In the genomic region with DNA sequence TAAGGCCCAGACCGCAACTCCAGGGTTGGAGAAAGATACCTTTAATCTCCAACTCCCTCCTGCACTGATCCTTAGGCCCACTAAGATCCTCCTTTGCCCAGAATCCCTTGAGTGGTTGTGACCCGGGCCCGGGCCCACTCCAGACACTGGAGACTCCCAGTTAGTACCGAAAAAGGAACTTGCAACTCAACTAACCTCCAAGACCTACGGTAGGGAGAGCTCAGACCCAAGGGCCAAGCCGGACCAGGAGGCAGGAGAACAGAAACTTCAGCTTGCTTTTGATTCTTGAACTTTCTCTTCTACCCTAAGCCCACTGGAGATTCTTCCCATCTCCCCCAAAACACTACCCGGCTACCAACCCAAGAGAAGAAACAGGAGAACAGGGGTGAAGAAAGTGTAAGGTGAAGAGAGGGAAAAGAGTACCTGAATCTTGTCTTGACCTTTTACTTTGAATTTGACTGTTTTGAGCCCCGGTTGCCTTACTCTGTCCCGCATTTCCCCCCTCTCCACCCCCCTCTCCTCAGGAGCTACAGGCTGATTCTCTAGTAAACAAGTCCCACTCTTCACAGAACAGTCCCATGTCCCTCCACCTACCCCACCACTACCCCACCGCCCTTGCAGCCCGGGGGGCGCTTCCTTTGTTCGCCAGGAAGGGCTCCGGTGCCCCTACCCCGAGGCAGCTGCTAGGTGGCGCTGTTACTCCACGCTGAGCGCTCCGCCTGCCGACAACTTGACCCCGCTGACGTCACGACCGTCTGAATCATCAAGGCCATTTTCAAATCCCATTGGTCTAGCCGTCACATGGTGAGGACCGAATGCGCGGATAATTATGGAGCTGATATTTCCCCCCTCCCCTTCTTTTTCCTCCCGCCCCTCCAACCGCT, we compare ENCODE assay signal across 8 mouse cellular contexts. TPM values are rescaled to one million over a fixed set of nuclear protein-coding genes. Genes with fewer than 3 reads are reported as not detected.
DNase-seq lines count a peak whose midpoint lies in the region; ATAC-seq and TF ChIP-seq lines count a peak whose summit lies in the region.
"Had no signal": no experiment of that assay in that cellular context is flagged by ENCODE, and none has a peak within 500 bp of the region (broad histone marks: within the 10 kb centered on the region; RNA-seq: fewer than 3 reads in every experiment).

No protein-coding gene starts in this region.

- H3K4me2 ChIP-seq in intestine, embryonic 15.5 days (replicated peaks): peak overlapping the region; percentile 34
- H3K4me2 ChIP-seq in neural tube, embryonic 15.5 days: peak overlapping the region; percentile 70

- H3K9ac ChIP-seq in MEL (ENCODE audit: control insufficient read depth, low read depth, low read length, poor library complexity, severe bottlenecking): peak overlapping the region; percentile 93
- no peak overlapping the region for H3K9ac ChIP-seq in intestine, embryonic 15.5 days
- peak overlapping the region; percentile 68 for H3K9ac ChIP-seq in neural tube, embryonic 15.5 days (replicated peaks)

- H3K4me1 ChIP-seq in MEL (ENCODE audit: control insufficient read depth in 1 of 2, insufficient read depth in 2 of 2, low read length in 2 of 2): peaks cover 12 to 17% of the 10 kb centered on the region in 2 experiments
- H3K4me1 ChIP-seq in intestine, embryonic 15.5 days (replicated peaks): 0 out of 2 replicates have a peak, but pooled peaks cover 5% of the 10 kb centered on the region
- 0 out of 2 replicates have a peak, but pooled peaks cover 2% of the 10 kb centered on the region for H3K4me1 ChIP-seq in lung, adult 2 months (ENCODE audit: control insufficient read depth, insufficient read depth, low read length)
- H3K4me1 ChIP-seq in neural tube, embryonic 15.5 days: peaks cover 37% of the 10 kb centered on the region

- H3K36me3 ChIP-seq in MEL (ENCODE audit: control insufficient read depth in 1 of 2, insufficient read depth in 2 of 2, low read length in 2 of 2): peaks cover 0 to 18% of the 10 kb centered on the region in 2 experiments; a peak in 2 of 4 replicates
- H3K36me3 ChIP-seq in intestine, embryonic 15.5 days: no peaks in the 10 kb centered on the region
- no peaks in the 10 kb centered on the region for H3K36me3 ChIP-seq in neural tube, embryonic 15.5 days

- H3K9me3 ChIP-seq in MEL (replicated peaks; ENCODE audit: insufficient read depth, low read length): no peaks in the 10 kb centered on the region
- H3K9me3 ChIP-seq in intestine, embryonic 15.5 days: no peaks in the 10 kb centered on the region
- H3K9me3 ChIP-seq in neural tube, embryonic 15.5 days (replicated peaks): no peaks in the 10 kb centered on the region

- peak; percentile 56 for ATAC-seq in intestine, embryonic 15.5 days
- ATAC-seq in neural tube, embryonic 15.5 days (ENCODE audit: low FRiP score): peak; percentile 89

- 4% methylated on average over 29 of the region's 30 CpGs for WGBS in intestine, embryonic 15.5 days
- WGBS in lung, adult 2 months: 8% methylated on average over 30 of the region's 30 CpGs
- 3% methylated on average over 28 of the region's 30 CpGs for WGBS in neural tube, embryonic 15.5 days

- DNase-seq in MEL (ENCODE audit: low read depth, low spot score): peak; percentile 100
- DNase-seq in adrenal gland, postnatal 4 days (ENCODE audit: low spot score in 2 of 2): peak; percentile 73 to 75
- DNase-seq in gastrocnemius, adult 8-10 months (ENCODE audit: low spot score in 2 of 2): peak; percentile 93 to 96
- DNase-seq in lung, adult 2 months: no peak
- DNase-seq in thymus, postnatal 4 days: peak; percentile 83

- TF ChIP-seq EP300 in MEL (IDR thresholded peaks at IDR 0.05; ENCODE audit: low read depth in 1 of 2, low read length in 2 of 2): peak in 1 of 2 experiments; percentile 35; a peak in 1 of 4 replicates

- peak overlapping the region; percentile 84 to 97 for H3K4me3 ChIP-seq in MEL (ENCODE audit: control insufficient read depth in 1 of 2, insufficient read depth in 1 of 2, low read depth in 2 of 2, low read length in 2 of 2)
- H3K4me3 ChIP-seq in intestine, embryonic 15.5 days (replicated peaks): peak overlapping the region; percentile 28
- H3K4me3 ChIP-seq in lung, adult 2 months (replicated peaks; ENCODE audit: extremely low read depth, low read depth, low read length): no peak overlapping the region
- peak overlapping the region; percentile 49 for H3K4me3 ChIP-seq in neural tube, embryonic 15.5 days (replicated peaks)

- peak; percentile 94 to 100 (median 100) for TF ChIP-seq CTCF in MEL (IDR thresholded peaks at IDR 0.05 in 2 of 3, conservative IDR thresholded peaks at IDR 0.05 in 1 of 3; ENCODE audit: control insufficient read depth in 1 of 3, insufficient read depth in 1 of 3, low read depth in 2 of 3, low read length in 3 of 3, poor library complexity in 1 of 3, severe bottlenecking in 1 of 3)
- TF ChIP-seq CTCF in lung, adult 2 months (IDR thresholded peaks at IDR 0.05; ENCODE audit: insufficient read depth, low read length): 0 out of 2 replicates have a peak, but pooled peaks have one; percentile 16

- peak overlapping the region; percentile 25; the same call in 1 of the 2 replicates for H3K27ac ChIP-seq in MEL (ENCODE audit: control insufficient read depth, low read depth, low read length)
- H3K27ac ChIP-seq in intestine, embryonic 15.5 days: no peak overlapping the region
- H3K27ac ChIP-seq in neural tube, embryonic 15.5 days (replicated peaks): peak overlapping the region; percentile 85

- peaks cover 12 to 22% of the 10 kb centered on the region in 2 experiments for H3K27me3 ChIP-seq in MEL (ENCODE audit: control insufficient read depth in 1 of 2, insufficient read depth in 2 of 2, low read length in 2 of 2)
- peaks cover 92% of the 10 kb centered on the region for H3K27me3 ChIP-seq in intestine, embryonic 15.5 days (replicated peaks)
- H3K27me3 ChIP-seq in neural tube, embryonic 15.5 days (replicated peaks): peaks cover 52% of the 10 kb centered on the region

- TF ChIP-seq RAD21 in MEL (IDR thresholded peaks at IDR 0.05; ENCODE audit: low read depth, low read length): peak; percentile 100

- peak in 1 of 2 experiments; percentile 7; a peak in 1 of 4 replicates for TF ChIP-seq POLR2A in MEL (IDR thresholded peaks at IDR 0.05; ENCODE audit: control insufficient read depth in 1 of 2, insufficient read depth in 1 of 2, low read depth in 1 of 2, low read length in 2 of 2, poor library complexity in 1 of 2)
- TF ChIP-seq POLR2A in lung, adult 2 months (IDR thresholded peaks at IDR 0.05; ENCODE audit: borderline replicate concordance, extremely low read depth, low read depth, low read length): no peak

- H3K79me2 ChIP-seq in MEL (ENCODE audit: control insufficient read depth, insufficient read depth, low read length, poor library complexity): peaks cover 29% of the 10 kb centered on the region

TF ChIP-seq in MEL, 35 proteins besides CTCF, POLR2A, EP300 and RAD21 (continues in another document):
- TF ChIP-seq NELFE (IDR thresholded peaks at IDR 0.05; ENCODE audit: low read depth, low read length) (no peak), JUND (IDR thresholded peaks at IDR 0.05; ENCODE audit: low read depth, low read length) (peak; percentile 88)

RNA-seq across cellular contexts. Expression of a gene that starts 0.5 kb away (rescaled TPM):
- 6.3 and 6.8 TPM in 2 replicates for total RNA-seq in MEL (2012; rRNA removed)
- 10 to 100 TPM in 1 of 2 experiments, not detected in 1; 24.8 TPM for polyA plus RNA-seq in MEL (2012; ENCODE audit: insufficient read depth in 1 of 2, insufficient read length in 2 of 2, low read depth in 1 of 2, low replicate concordance in 2 of 2, missing spikeins in 1 of 2)
- total RNA-seq in adrenal gland, postnatal 4 days (2021): 1 to 10 TPM; 1.2 to 5.6 TPM
- total RNA-seq in gastrocnemius, adult 8-10 months (2022): 100 to 1,000 TPM in 1 of 4 experiments, 10 to 100 TPM in 3; 77.4 to 106 (median 88.9) TPM
- polyA plus RNA-seq in intestine, embryonic 15.5 days (2015; fragmentation: Nextera tagmentation; extraction: Ambion mirVana): 1.9 and 2.6 TPM in 2 replicates
- not detected in 2 replicates for polyA plus RNA-seq in lung, adult 2 months (2012; rRNA removed)
- 51.3 and 71.0 TPM in 2 replicates for polyA plus RNA-seq in neural tube, embryonic 15.5 days (2015; fragmentation: Nextera tagmentation; extraction: Ambion mirVana)
- total RNA-seq: left cerebral cortex, postnatal 14 days had no signal

RNA-seq across cellular contexts. Expression of a gene that starts 1.1 kb away (rescaled TPM):
- total RNA-seq in MEL (2012; rRNA removed): 0.46 and 0.56 TPM in 2 replicates
- 1 to 10 TPM in 1 of 2 experiments, not detected in 1; 3.0 TPM for polyA plus RNA-seq in MEL (2012; ENCODE audit: insufficient read depth in 1 of 2, insufficient read length in 2 of 2, low read depth in 1 of 2, low replicate concordance in 2 of 2, missing spikeins in 1 of 2)
- 1 to 10 TPM; 7.9 to 8.0 TPM for total RNA-seq in adrenal gland, postnatal 4 days (2021)
- total RNA-seq in gastrocnemius, adult 8-10 months (2022): 1 to 10 TPM; 1.6 to 3.4 (median 2.4) TPM
- polyA plus RNA-seq in intestine, embryonic 15.5 days (2015; fragmentation: Nextera tagmentation; extraction: Ambion mirVana): 7.7 and 10.1 TPM in 2 replicates
- 0.36 and 1.6 TPM in 2 replicates for polyA plus RNA-seq in lung, adult 2 months (2012; rRNA removed)
- polyA plus RNA-seq in neural tube, embryonic 15.5 days (2015; fragmentation: Nextera tagmentation; extraction: Ambion mirVana): 14.6 and 20.7 TPM in 2 replicates
- total RNA-seq: left cerebral cortex, postnatal 14 days had no signal

RNA-seq across cellular contexts. Expression of a gene that starts 10.1 kb away (rescaled TPM):
- total RNA-seq in MEL (2012; rRNA removed): 3.2 and 4.1 TPM in 2 replicates
- polyA plus RNA-seq in MEL (2012; ENCODE audit: insufficient read depth in 1 of 2, insufficient read length in 2 of 2, low read depth in 1 of 2, low replicate concordance in 2 of 2, missing spikeins in 1 of 2): 100 to 1,000 TPM in 1 of 2 experiments, 1 to 10 TPM in 1; 9.5 to 400 TPM
- 1 to 10 TPM; 3.0 to 4.8 TPM for total RNA-seq in adrenal gland, postnatal 4 days (2021)
- 1 to 10 TPM; 5.3 to 7.4 (median 6.0) TPM for total RNA-seq in gastrocnemius, adult 8-10 months (2022)
- 1.3 and 1.4 TPM in 2 replicates for polyA plus RNA-seq in intestine, embryonic 15.5 days (2015; fragmentation: Nextera tagmentation; extraction: Ambion mirVana)
- not detected in 2 replicates for polyA plus RNA-seq in lung, adult 2 months (2012; rRNA removed)
- polyA plus RNA-seq in neural tube, embryonic 15.5 days (2015; fragmentation: Nextera tagmentation; extraction: Ambion mirVana): 19.7 and 30.9 TPM in 2 replicates
- total RNA-seq: left cerebral cortex, postnatal 14 days had no signal

RNA-seq across cellular contexts. Expression of a gene that starts 11.9 kb away (rescaled TPM):
- total RNA-seq in MEL (2012; rRNA removed): not detected in 2 replicates
- not detected for polyA plus RNA-seq in MEL (2012; ENCODE audit: insufficient read depth in 1 of 2, insufficient read length in 2 of 2, low read depth in 1 of 2, low replicate concordance in 2 of 2, missing spikeins in 1 of 2)
- total RNA-seq in adrenal gland, postnatal 4 days (2021): under 1 TPM in 1 of 2 experiments, not detected in 1; 0.20 TPM
- total RNA-seq in gastrocnemius, adult 8-10 months (2022): 1 to 10 TPM; 6.0 to 8.8 (median 7.6) TPM
- polyA plus RNA-seq in intestine, embryonic 15.5 days (2015; fragmentation: Nextera tagmentation; extraction: Ambion mirVana): not detected in 2 replicates
- not detected in 2 replicates for polyA plus RNA-seq in lung, adult 2 months (2012; rRNA removed)
- 2.1 and 5.6 TPM in 2 replicates for polyA plus RNA-seq in neural tube, embryonic 15.5 days (2015; fragmentation: Nextera tagmentation; extraction: Ambion mirVana)
- total RNA-seq: left cerebral cortex, postnatal 14 days had no signal

RNA-seq across cellular contexts. Expression of a gene that starts 24.3 kb away (rescaled TPM):
- total RNA-seq in MEL (2012; rRNA removed): 0.26 and 0.31 TPM in 2 replicates
- 1 to 10 TPM in 1 of 2 experiments, not detected in 1; 1.7 TPM for polyA plus RNA-seq in MEL (2012; ENCODE audit: insufficient read depth in 1 of 2, insufficient read length in 2 of 2, low read depth in 1 of 2, low replicate concordance in 2 of 2, missing spikeins in 1 of 2)
- 10 to 100 TPM; 22.2 to 22.7 TPM for total RNA-seq in adrenal gland, postnatal 4 days (2021)
- total RNA-seq in gastrocnemius, adult 8-10 months (2022): 1 to 10 TPM; 1.3 to 1.5 (median 1.4) TPM
- polyA plus RNA-seq in intestine, embryonic 15.5 days (2015; fragmentation: Nextera tagmentation; extraction: Ambion mirVana): 6.2 and 7.0 TPM in 2 replicates
- not detected in 2 replicates for polyA plus RNA-seq in lung, adult 2 months (2012; rRNA removed)
- polyA plus RNA-seq in neural tube, embryonic 15.5 days (2015; fragmentation: Nextera tagmentation; extraction: Ambion mirVana): 56.5 and 108 TPM in 2 replicates
- total RNA-seq: left cerebral cortex, postnatal 14 days had no signal
